Mouse (Mus musculus): ENCODE data around the gene Nr6a1. TPM values are rescaled to one million over a fixed set of nuclear protein-coding genes. Genes with fewer than 3 reads are reported as not detected.

Gene Nr6a1
- total and polyA plus RNA-seq, 3 experiments = 5.6 to 6.1 (median 5.8) TPM

DNA sequence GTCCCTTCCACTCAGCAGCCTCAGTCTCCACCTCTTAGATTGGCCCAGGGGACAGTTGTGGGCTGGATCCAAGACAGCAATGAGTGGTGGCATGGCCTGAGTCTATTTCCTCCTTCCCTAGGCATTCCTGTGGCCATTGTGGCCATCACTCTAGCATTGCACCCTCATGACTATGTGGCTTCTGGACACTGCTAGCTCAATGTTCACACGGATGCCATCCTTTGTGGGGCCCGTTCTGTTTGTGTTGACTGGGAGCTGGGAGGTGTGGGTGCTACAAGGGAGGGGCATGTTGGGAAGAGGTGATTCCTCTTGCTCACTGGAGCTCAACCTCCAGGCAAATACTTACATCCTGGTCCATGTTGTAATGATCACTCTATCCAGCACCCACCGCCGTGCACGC is 245.3 kb downstream of the Nr6a1 start:
- Histone ChIP-seq H3K27me3 (replicated peaks) (peaks cover 51% of the 10 kb centered on the region), H3K4me3 (replicated peaks in 1 of 3; ENCODE audit: low read depth in 2 of 3, low read length in 2 of 3, poor library complexity in 1 of 3) (no peak overlapping the region), H3K4me2 (ENCODE audit: insufficient read depth, low read depth, poor library complexity, severe bottlenecking) (no peak overlapping the region), H3K36me3 (replicated peaks in 1 of 2; ENCODE audit: control insufficient read depth in 1 of 2, insufficient read depth in 1 of 2, low read length in 1 of 2) (no peaks in the 10 kb centered on the region), H3K4me1 (ENCODE audit: control insufficient read depth in 1 of 2, insufficient read depth in 2 of 2) (peaks cover 5 to 7% of the 10 kb centered on the region in 2 experiments; a peak in 2 of 4 replicates), H3K27ac (ENCODE audit: insufficient read depth, low read depth) (no peak overlapping the region), H3K79me2 (replicated peaks; ENCODE audit: control insufficient read depth, extremely low read depth, insufficient read depth, poor library complexity, severe bottlenecking) (no peaks in the 10 kb centered on the region), H3K9ac (ENCODE audit: insufficient read depth, low read depth) (no peak overlapping the region), H3K9me3 (replicated peaks; ENCODE audit: low read length) (no peaks in the 10 kb centered on the region)
- in situ Hi-C loops (cut with MboI; ENCODE audit: low pct_ligation_motif_present, low pct_unique_long_range_greater_than_20kb, low sequenced_read_pairs) = no loop called here
- dilution Hi-C loops (cut with MboI; ENCODE audit: extremely low pct_ligation_motif_present, extremely low pct_unique_long_range_greater_than_20kb, low sequenced_read_pairs) = no loop called here
- no peak for DNase-seq (ENCODE audit: extremely low read depth)
- TF ChIP-seq MAZ (IDR thresholded peaks at IDR 0.05; ENCODE audit: low read depth, low read length) (no peak), ELF1 (IDR thresholded peaks at IDR 0.05; ENCODE audit: low read depth, low read length) (no peak), ETS1 (conservative IDR thresholded peaks at IDR 0.05; ENCODE audit: low read depth, low read length) (no peak), ZKSCAN1 (IDR thresholded peaks at IDR 0.05; ENCODE audit: borderline replicate concordance, low read depth, low read length) (no peak), MXI1 (IDR thresholded peaks at IDR 0.05; ENCODE audit: low read depth, low read length) (no peak), MEF2A (IDR thresholded peaks at IDR 0.05; ENCODE audit: borderline replicate concordance, low read depth, low read length) (no peak), CHD1 (IDR thresholded peaks at IDR 0.05; ENCODE audit: low read depth, low read length) (no peak), ZC3H11A (IDR thresholded peaks at IDR 0.05; ENCODE audit: low read depth, low read length) (no peak), TCF12 (IDR thresholded peaks at IDR 0.05; ENCODE audit: low read depth, low read length) (no peak), NRF1 (IDR thresholded peaks at IDR 0.05; ENCODE audit: low read depth, low read length) (no peak), USF1 (IDR thresholded peaks at IDR 0.05; ENCODE audit: low read depth, low read length) (no peak), POLR2A (IDR thresholded peaks at IDR 0.05; ENCODE audit: low read depth, low read length) (no peak)

DNA sequence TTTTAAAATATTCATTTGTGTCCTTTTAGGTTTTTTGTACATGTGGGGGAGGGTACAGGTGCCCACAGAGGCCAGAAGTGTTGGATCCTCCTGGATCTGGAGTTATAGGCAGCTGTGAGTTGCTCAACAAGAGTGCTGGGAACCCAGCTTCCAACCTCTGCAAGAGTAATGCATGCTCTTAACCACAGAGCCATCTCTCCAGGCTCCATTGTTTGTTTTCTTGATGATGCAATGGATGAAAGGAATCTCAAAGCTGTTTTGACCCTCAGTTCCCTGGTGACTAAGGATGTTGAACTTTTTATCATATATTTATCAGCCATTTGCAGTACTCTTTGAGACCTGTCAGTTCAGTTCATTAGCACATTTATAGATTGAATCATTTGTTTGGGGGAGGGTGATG is 248.5 kb downstream of the Nr6a1 start:
- Histone ChIP-seq H3K4me3 (replicated peaks in 1 of 3; ENCODE audit: low read depth in 2 of 3, low read length in 2 of 3, poor library complexity in 1 of 3) (no peak overlapping the region), H3K4me1 (ENCODE audit: control insufficient read depth in 1 of 2, insufficient read depth in 2 of 2) (peaks cover 5 to 7% of the 10 kb centered on the region in 2 experiments; a peak in 2 of 4 replicates), H3K27me3 (replicated peaks) (peaks cover 28% of the 10 kb centered on the region), H3K79me2 (replicated peaks; ENCODE audit: control insufficient read depth, extremely low read depth, insufficient read depth, poor library complexity, severe bottlenecking) (no peaks in the 10 kb centered on the region), H3K9ac (ENCODE audit: insufficient read depth, low read depth) (no peak overlapping the region), H3K36me3 (replicated peaks in 1 of 2; ENCODE audit: control insufficient read depth in 1 of 2, insufficient read depth in 1 of 2, low read length in 1 of 2) (no peaks in the 10 kb centered on the region), H3K27ac (ENCODE audit: insufficient read depth, low read depth) (no peak overlapping the region), H3K4me2 (ENCODE audit: insufficient read depth, low read depth, poor library complexity, severe bottlenecking) (no peak overlapping the region), H3K9me3 (replicated peaks; ENCODE audit: low read length) (no peaks in the 10 kb centered on the region)
- in situ Hi-C loops (cut with MboI; ENCODE audit: low pct_ligation_motif_present, low pct_unique_long_range_greater_than_20kb, low sequenced_read_pairs) = no loop called here
- dilution Hi-C loops (cut with MboI; ENCODE audit: extremely low pct_ligation_motif_present, extremely low pct_unique_long_range_greater_than_20kb, low sequenced_read_pairs) = no loop called here
- TF ChIP-seq POLR2A (IDR thresholded peaks at IDR 0.05; ENCODE audit: low read depth, low read length) (no peak), PAX5 (IDR thresholded peaks at IDR 0.05; ENCODE audit: low read length) (no peak), UBTF (IDR thresholded peaks at IDR 0.05; ENCODE audit: low read depth, low read length) (no peak), USF2 (conservative IDR thresholded peaks at IDR 0.05; ENCODE audit: low read depth, low read length) (no peak), MXI1 (IDR thresholded peaks at IDR 0.05; ENCODE audit: low read depth, low read length) (no peak), MAFK (IDR thresholded peaks at IDR 0.05; ENCODE audit: insufficient replicate concordance, low read length) (no peak), JUND (conservative IDR thresholded peaks at IDR 0.05; ENCODE audit: low read depth, low read length) (no peak), EP300 (IDR thresholded peaks at IDR 0.05; ENCODE audit: low read length) (no peak), TCF12 (IDR thresholded peaks at IDR 0.05; ENCODE audit: low read depth, low read length) (no peak), TBP (conservative IDR thresholded peaks at IDR 0.05; ENCODE audit: low read depth, low read length) (no peak), POLR2AphosphoS2 (IDR thresholded peaks at IDR 0.05; ENCODE audit: low read depth, low read length) (no peak)
- DNase-seq (ENCODE audit: extremely low read depth) = no peak
